Mouse (Mus musculus) kidney, embryonic 14.5 days (tissue): ENCODE results near the gene Itgb7. TPM values are rescaled to one million over a fixed set of nuclear protein-coding genes. Genes with fewer than 3 reads are reported as not detected.

Source experiments
- ATAC-seq: fragments of 200-750 bp; cut with Nextera tagmentation; 2 replicates; pipeline ENCODE4 v1.8.0; 2017; ENCODE audit warnings: moderate number of reproducible peaks, mild to moderate bottlenecking, moderate TSS enrichment, moderate library complexity; ENCODE audit not compliant: low FRiP score, low TSS enrichment
- H3K27ac ChIP-seq: fragments of 300-500 bp; sonication (generic); 2 replicates; pipeline ENCODE4 v1.5.1; 2014; ENCODE audit warnings: low read depth, mild to moderate bottlenecking, low read length, moderate library complexity, mixed read lengths
- H3K27me3 ChIP-seq: fragments of 300-500 bp; sonication (generic); 2 replicates; pipeline ENCODE4 v1.6.1; 2014; ENCODE audit warnings: mild to moderate bottlenecking, low read length; ENCODE audit not compliant: control insufficient read depth, insufficient read depth
- H3K36me3 ChIP-seq: fragments of 300-500 bp; sonication (generic); 2 replicates; pipeline ENCODE4 v1.6.1; 2014; ENCODE audit warnings: low read length, mixed read lengths; ENCODE audit not compliant: control insufficient read depth, insufficient read depth
- H3K4me1 ChIP-seq: fragments of 300-500 bp; sonication (generic); 2 replicates; pipeline ENCODE4 v1.6.1; 2014; ENCODE audit warnings: low read length, mixed read lengths; ENCODE audit not compliant: control insufficient read depth, insufficient read depth
- H3K4me2 ChIP-seq: fragments of 300-500 bp; sonication (generic); replicated peaks from 2 replicates; pipeline ENCODE4 v1.6.1; 2014; ENCODE audit warnings: low read depth, mild to moderate bottlenecking, low read length
- H3K4me3 ChIP-seq: fragments of 300-500 bp; sonication (generic); 2 replicates; pipeline ENCODE4 v1.5.1; 2014; ENCODE audit warnings: mild to moderate bottlenecking, low read length
- H3K9ac ChIP-seq: fragments of 300-500 bp; sonication (generic); 2 replicates; pipeline ENCODE4 v1.6.1; 2014; ENCODE audit warnings: low read depth, mild to moderate bottlenecking, low read length, moderate library complexity
- H3K9me3 ChIP-seq: fragments of 300-500 bp; sonication (generic); 2 replicates; pipeline ENCODE4 v1.6.1; 2016; ENCODE audit warnings: low read length; ENCODE audit not compliant: control insufficient read depth
- WGBS: fragments of 180-500 bp; shearing (Covaris S2); extraction: QIAGEN DNeasy Blood & Tissue Kit; methylation state at CpG from one replicate; pipeline ENCODE4 v1.1.7; 2014; 5-methylcytosine and 5-hydroxymethylcytosine counted together
- polyA plus RNA-seq: library from polyadenylated mRNA; unstranded; fragments of >200 nt; fragmentation: Nextera tagmentation; extraction: Ambion mirVana; gene quantifications from 2 replicates; pipeline ENCODE4 v1.2.1, GENCODE M21; 2014

Gene Itgb7
- polyA plus RNA-seq, 1 experiment from 2014 or later: 1.1 TPM

GRCm38 (mm10) chr15:102222386-102222785, 9.4 kb downstream of the Itgb7 start:
- H3K4me3 ChIP-seq: no peak overlapping the region
- no peak overlapping the region for H3K27ac ChIP-seq
- H3K27me3 ChIP-seq: peaks cover 8% of the 10 kb centered on the region; the same call in 1 of the 2 replicates
- no peak for ATAC-seq
- WGBS: 61% methylated on average over 10 of the region's 10 CpGs
- 0 out of 2 replicates have a peak, but pooled peaks cover 4% of the 10 kb centered on the region for H3K4me1 ChIP-seq
- H3K36me3 ChIP-seq: no peaks in the 10 kb centered on the region
- H3K9me3 ChIP-seq: no peaks in the 10 kb centered on the region
- no peak overlapping the region for H3K9ac ChIP-seq
- H3K4me2 ChIP-seq: no peak overlapping the region

DNA sequence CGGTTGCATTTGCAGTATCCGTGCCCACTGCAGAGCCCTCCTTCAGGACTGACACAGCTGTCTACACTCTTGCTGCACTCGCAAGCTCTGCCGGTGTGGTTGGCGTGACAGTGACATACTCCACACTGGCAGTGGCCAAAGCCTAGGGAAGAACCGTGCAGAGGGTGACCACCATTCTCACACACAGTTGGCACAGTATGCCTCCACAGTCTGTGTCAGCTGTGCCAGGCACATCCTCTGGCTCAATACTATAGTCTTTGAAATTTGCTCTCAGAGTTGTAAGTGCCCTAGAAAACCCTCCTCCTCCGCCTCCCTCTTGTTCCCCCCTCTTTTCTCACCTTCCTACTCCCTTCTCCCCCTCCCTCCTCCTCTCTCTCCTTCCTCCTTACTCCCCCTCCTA, 14.4 kb downstream of the Itgb7 start:
- Histone ChIP-seq H3K9ac (no peak overlapping the region), H3K4me1 (no peaks in the 10 kb centered on the region), H3K27me3 (no peaks in the 10 kb centered on the region), H3K4me3 (no peak overlapping the region), H3K4me2 (no peak overlapping the region), H3K9me3 (no peaks in the 10 kb centered on the region), H3K36me3 (peaks cover 44% of the 10 kb centered on the region), H3K27ac (no peak overlapping the region)
- WGBS: 77% methylated on average over 7 of the region's 7 CpGs
- no peak for ATAC-seq

- Histone ChIP-seq H3K9me3 (no peaks in the 10 kb centered on the region), H3K4me2 (no peak overlapping the region), H3K27ac (no peak overlapping the region), H3K9ac (no peak overlapping the region; the same call in 1 of the 2 replicates), H3K4me3 (no peak overlapping the region), H3K4me1 (no peaks in the 10 kb centered on the region), H3K27me3 (no peaks in the 10 kb centered on the region), H3K36me3 (peaks cover 51% of the 10 kb centered on the region)
- no peak for ATAC-seq
- WGBS: 84% methylated on average over 16 of the region's 16 CpGs
Measured at GRCm38 (mm10) chr15:102216459-102217228, 15.1 kb downstream of the Itgb7 start.

- H3K4me3 ChIP-seq: no peak overlapping the region
- no peak overlapping the region for H3K9ac ChIP-seq
- no peak for ATAC-seq
- H3K4me1 ChIP-seq: no peaks in the 10 kb centered on the region
- H3K9me3 ChIP-seq: no peaks in the 10 kb centered on the region
- no peaks in the 10 kb centered on the region for H3K27me3 ChIP-seq
- no peak overlapping the region for H3K4me2 ChIP-seq
- H3K27ac ChIP-seq: no peak overlapping the region
- 73% methylated on average over 6 of the region's 6 CpGs for WGBS
- H3K36me3 ChIP-seq: peaks cover 57% of the 10 kb centered on the region
Measured at GRCm38 (mm10) chr15:102215624-102216023, 16.1 kb downstream of the Itgb7 start.

- WGBS: 49% methylated on average over 2 of the region's 2 CpGs
- peaks cover 71% of the 10 kb centered on the region for H3K36me3 ChIP-seq
Measured at GRCm38 (mm10) chr15:102214132-102214531, 17.6 kb downstream of the Itgb7 start.

GRCm38 (mm10) chr15:102211895-102212294, 19.8 kb downstream of the Itgb7 start:
- peaks cover 9% of the 10 kb centered on the region for H3K4me1 ChIP-seq
- no peaks in the 10 kb centered on the region for H3K9me3 ChIP-seq
- no peak overlapping the region for H3K9ac ChIP-seq
- H3K27ac ChIP-seq: no peak overlapping the region
- no peak overlapping the region for H3K4me2 ChIP-seq
- H3K27me3 ChIP-seq: no peaks in the 10 kb centered on the region
- ATAC-seq: no peak
- H3K4me3 ChIP-seq: no peak overlapping the region
- peaks cover 89% of the 10 kb centered on the region for H3K36me3 ChIP-seq
- 80% methylated on average over 6 of the region's 6 CpGs for WGBS

More at GRCm38 (mm10) chr15:102214132-102214531, 17.6 kb downstream of the Itgb7 start:
- H3K4me3 ChIP-seq: no peak overlapping the region
- no peak for ATAC-seq
- no peak overlapping the region for H3K4me2 ChIP-seq
- H3K9ac ChIP-seq: no peak overlapping the region
- H3K27ac ChIP-seq: no peak overlapping the region
- H3K27me3 ChIP-seq: no peaks in the 10 kb centered on the region
- no peaks in the 10 kb centered on the region for H3K9me3 ChIP-seq
- H3K4me1 ChIP-seq: no peaks in the 10 kb centered on the region

- ATAC-seq: no peak
- H3K4me2 ChIP-seq: no peak overlapping the region
- no peak overlapping the region for H3K9ac ChIP-seq
- no peaks in the 10 kb centered on the region for H3K9me3 ChIP-seq
- no peaks in the 10 kb centered on the region for H3K27me3 ChIP-seq
- 88% methylated on average over 4 of the region's 4 CpGs for WGBS
- H3K4me1 ChIP-seq: peaks cover 9% of the 10 kb centered on the region
- peaks cover 84% of the 10 kb centered on the region for H3K36me3 ChIP-seq
- no peak overlapping the region for H3K27ac ChIP-seq
- no peak overlapping the region for H3K4me3 ChIP-seq
Measured at GRCm38 (mm10) chr15:102210816-102211215, 20.9 kb downstream of the Itgb7 start.

DNA sequence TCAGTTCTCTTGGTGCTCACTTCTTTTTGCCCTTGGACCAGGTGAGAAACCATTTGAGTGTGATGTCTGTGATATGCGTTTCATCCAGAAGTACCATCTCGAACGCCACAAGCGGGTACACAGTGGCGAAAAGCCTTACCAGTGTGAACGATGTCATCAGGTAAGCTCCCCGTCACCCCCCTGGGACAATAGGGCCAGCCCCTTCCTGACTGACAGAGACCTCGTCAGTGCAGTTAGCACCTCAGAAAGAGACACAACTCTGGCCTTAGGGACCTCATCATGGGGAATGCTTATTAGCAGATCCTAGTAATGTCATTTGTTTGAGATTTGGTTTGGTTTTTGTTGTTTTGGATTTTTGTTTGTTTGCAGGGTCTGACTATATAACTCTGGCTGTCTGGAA, 22.6 kb downstream of the Itgb7 start:
- Histone ChIP-seq H3K4me1 (peaks cover 22% of the 10 kb centered on the region), H3K4me3 (no peak overlapping the region), H3K9ac (no peak overlapping the region), H3K9me3 (no peaks in the 10 kb centered on the region), H3K27ac (no peak overlapping the region), H3K36me3 (peaks cover 79% of the 10 kb centered on the region), H3K27me3 (no peaks in the 10 kb centered on the region), H3K4me2 (no peak overlapping the region)
- 83% methylated on average over 8 of the region's 8 CpGs for WGBS
- no peak for ATAC-seq

- no peaks in the 10 kb centered on the region for H3K27me3 ChIP-seq
- no peak overlapping the region; the same call in 1 of the 2 replicates for H3K27ac ChIP-seq
- no peak overlapping the region for H3K4me3 ChIP-seq
- H3K36me3 ChIP-seq: peaks cover 70% of the 10 kb centered on the region
- 60% methylated on average over 9 of the region's 9 CpGs for WGBS
- H3K9ac ChIP-seq: 0 out of 2 replicates have a peak overlapping the region, but pooled peaks have one; percentile 28
- H3K9me3 ChIP-seq: no peaks in the 10 kb centered on the region
- ATAC-seq: no peak
- H3K4me2 ChIP-seq: no peak overlapping the region; the same call in 1 of the 2 replicates
- H3K4me1 ChIP-seq: peaks cover 22% of the 10 kb centered on the region
Measured at GRCm38 (mm10) chr15:102208092-102208561, 23.6 kb downstream of the Itgb7 start.
